Mouse (Mus musculus) cerebellum, adult 11-12 months (tissue): ENCODE results near the gene Mepce.
A peak's percentile ranks its signal among the peaks of the same experiment; 100 is the strongest.
"Not testable (repeated sequence)": the region's sequence is repeated elsewhere in the genome, so short reads cannot be mapped to it uniquely, and the experiment has no call there.

Source experiments
- DNase-seq: peaks from one replicate; pipeline ENCODE4 v3.0.0; 2022

Mepce gene

DNA sequence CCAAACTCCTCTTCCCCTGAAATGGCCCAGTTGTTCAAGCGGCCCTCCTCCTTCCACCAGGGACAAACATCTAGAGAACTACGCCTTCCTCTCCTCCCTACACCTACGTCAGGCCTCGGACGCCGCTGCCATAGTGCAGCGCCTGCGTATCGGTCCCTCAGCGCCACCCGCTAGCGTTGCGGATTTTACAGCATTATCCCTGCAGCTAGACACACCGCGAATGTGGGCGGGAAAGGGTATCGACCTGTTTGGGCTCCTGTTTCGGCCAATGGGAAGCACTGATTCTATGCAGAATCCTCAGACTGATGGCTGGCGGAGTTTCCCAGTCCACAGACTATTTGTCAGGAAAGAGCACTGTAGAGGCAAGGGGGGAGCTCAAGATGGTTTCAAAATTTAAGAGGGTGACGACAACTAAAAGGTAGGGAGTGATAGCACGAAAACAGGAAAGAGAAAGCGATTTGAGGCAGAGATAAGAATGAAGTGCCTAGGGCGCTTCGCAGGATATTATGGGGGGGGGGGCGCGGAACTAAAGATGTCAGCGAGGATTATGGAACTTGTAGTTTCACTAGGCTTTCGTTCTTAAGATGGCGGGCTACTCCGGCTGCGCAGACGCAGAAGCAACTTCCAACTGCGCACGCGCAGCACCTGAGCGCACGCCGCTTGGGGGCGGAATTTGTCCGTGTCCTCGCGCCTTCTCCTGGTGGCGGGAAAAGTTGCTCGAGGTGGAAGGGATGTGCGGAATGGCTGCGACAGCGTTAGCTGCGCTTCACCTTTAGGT, at the start of gene Mepce, which contains the start of gene Zcwpw1:
TSS of gene Mepce (minus strand) at position 505 of the 778 bp plus-strand sequence.
TSS of gene Zcwpw1 (plus strand) at position 648 of the 778 bp plus-strand sequence.
- DNase-seq: peak; percentile 97

DNA sequence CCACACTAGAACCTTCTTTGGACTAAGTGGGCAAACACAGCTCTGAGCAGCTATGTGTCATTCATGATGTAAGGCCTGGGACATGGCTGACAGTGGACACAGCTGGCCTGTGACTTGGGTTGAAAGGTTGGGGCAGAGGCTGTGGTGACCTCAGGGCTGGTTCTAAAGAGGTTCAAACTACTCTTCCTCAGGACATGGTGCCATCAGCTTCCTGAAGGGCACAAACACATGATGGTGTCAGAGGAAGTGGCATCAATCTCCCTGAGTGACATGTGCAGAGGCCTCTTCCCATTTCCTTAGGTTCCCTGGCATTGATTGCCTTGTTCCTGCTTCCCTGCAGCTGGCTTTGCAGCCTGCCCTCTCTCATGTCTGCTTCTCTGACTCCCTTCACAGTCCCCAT, 49.7 kb upstream of the Mepce start:
- not testable (repeated sequence) for DNase-seq

DNA sequence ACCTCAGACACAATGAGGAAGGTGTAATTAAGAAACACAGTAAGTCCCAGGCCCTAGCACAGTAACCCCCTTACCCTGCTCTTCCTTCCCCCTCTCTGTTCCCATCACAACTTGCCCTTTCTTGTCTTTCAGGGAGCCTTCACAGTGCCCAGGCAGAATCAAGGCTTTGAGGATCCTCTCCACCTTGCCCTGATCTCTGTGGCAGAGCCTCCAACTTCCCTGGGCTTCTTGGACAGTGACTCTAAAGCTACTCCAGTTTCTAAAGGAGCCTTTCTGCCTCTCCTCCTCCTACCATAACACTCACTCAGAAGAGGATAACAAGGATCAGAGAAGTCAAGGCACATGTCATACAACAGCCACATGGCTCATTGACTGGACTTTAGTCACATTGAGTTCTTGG, 49.2 kb upstream of the Mepce start:
- DNase-seq: no peak

DNA sequence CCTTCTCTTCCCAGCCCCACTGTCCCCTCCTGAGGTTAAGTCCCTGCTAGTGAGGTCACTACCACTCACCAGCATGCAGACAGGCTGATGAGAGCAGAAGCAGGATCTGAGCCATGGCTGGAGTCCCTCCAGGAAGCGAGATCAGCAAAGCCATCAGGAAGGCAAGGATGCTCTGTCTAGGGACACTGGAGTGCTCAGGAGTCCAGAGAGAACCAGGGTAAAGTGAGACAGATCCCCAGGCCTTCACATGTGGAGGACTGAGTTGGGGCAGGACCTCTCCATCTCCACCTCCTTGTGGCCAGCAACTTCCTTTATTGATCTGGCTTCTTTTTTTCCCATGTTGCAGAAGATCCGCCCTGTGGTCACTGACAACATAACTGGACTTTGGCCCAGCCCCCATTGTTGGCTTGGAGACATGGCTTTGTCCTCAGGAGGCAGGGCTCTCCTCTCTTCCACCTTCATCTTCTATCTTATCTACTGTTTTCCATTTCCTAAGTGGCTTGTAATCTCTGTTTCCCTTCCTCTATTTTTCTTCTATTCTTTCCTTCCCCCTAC, 48.6 kb upstream of the Mepce start, which contains the start of gene Pilra:
TSS of gene Pilra (minus strand) at position 316 of the 555 bp plus-strand sequence.
- not testable (repeated sequence) for DNase-seq

DNA sequence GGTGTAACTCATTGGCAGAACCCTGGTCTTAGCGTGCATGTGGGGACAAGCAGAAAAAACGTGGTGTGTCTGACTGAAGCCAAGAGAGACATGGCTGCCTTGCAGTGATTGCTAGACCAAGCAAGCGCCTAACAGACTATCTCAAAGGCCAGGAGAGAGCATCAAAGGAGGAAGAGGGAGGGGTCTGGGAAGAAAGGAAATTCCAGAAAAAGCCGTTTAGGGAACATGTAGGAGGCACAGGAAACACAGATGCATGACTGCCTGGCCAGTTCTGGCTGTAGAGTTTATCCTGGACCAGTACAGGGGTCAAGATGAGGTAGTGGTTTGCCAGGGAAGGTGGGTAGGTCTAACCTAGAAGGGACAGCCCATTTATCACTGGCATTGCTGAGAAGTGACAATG, 46.0 kb upstream of the Mepce start:
- no peak for DNase-seq

DNA sequence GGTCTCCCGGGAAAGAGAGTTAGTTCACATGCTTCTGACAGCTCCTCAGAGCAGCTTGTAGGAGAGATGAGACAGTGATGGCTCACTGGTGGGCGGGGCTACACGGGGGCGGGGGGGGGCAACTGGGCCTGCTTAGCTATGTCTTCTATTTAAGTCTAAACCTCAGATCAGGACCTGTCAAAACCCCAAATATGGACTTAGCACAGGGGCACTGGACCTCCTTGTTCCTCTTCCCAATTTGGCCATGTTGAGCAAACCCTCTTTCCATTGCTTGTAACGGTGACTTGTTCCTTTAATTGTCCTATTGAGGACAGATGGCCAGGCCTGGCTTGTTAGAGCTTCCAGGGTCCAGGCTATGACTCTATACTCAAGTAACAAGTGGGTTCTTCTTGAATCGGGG, 44.1 kb upstream of the Mepce start:
- no peak for DNase-seq

DNA sequence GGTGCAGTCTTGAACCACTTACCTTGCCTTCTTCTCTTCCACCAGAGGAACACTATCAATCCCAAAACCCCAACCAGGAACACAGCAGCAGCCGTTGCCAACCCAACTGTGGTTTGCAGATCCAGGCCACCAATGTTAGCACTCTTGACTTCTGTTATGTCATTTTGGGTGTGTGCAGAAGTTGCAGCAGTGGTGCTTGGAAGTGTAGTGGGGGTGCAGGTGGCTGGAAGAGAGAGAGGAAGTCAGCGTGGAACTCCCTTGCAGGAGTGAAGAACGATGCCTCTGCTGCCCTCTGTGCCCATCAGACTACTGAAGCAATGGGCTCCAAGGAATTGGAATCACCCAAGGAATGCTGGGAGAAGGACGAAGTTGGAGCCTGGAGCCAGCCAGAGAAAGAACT, 43.7 kb upstream of the Mepce start:
- no peak for DNase-seq

DNA sequence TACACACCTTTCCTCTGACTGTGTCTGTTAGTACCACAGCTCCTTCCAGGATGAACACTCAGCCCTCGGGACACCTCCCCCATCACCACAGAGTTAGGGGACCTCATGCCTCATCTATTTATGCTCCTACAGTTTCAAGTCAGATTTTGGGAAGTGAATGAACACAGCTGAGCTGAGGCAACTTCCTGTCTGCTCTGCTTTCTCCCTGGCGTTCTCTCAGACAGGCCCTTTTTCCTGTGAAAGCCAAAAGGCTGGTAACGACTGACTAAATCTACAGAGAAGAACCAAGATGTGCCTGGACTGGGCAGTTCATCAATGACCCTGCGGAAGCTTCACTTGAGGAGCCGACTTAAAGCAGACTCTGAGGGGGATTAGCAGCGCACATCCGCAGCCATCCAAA, 42.8 kb upstream of the Mepce start:
- no peak for DNase-seq

DNA sequence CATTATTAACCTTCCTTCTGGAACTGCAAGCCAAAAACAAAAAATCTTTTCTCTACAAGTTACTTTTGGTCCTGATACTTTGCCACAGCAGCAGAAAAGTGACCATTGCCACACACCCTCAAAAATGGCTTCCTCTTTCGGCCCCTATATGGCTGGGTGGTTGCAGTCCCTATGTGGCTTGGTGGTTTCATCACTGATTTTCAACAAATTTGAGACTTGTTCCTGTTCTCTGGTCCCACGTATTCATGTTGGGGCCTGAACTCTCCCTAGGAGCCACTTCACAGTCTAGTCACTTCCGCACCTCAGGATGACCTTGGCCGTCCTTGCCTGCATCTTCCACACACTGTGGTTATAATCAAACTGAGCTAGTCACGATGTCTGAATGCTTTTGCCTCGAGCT, 41.2 kb upstream of the Mepce start:
- no peak for DNase-seq

DNA sequence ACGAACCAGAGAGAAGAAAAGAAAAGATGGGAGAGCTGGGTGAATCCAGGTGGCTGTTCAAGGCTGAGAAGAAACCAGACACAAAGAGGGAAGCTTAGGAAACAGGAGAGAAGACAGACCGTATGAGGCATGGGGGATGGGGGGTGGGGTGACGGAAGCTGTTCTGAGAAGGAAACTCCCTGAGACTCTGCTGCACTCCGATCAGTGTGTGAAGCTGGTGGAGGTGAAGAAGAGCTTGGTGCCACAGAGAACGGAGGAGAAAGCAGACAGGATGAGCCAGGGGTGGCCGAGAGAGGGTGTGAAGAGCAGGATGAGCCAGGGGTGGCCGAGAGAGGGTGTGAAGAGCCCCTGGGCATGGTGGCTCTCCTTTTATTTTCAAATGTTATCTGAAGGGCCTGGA, 39.0 kb upstream of the Mepce start:
- no peak for DNase-seq

DNA sequence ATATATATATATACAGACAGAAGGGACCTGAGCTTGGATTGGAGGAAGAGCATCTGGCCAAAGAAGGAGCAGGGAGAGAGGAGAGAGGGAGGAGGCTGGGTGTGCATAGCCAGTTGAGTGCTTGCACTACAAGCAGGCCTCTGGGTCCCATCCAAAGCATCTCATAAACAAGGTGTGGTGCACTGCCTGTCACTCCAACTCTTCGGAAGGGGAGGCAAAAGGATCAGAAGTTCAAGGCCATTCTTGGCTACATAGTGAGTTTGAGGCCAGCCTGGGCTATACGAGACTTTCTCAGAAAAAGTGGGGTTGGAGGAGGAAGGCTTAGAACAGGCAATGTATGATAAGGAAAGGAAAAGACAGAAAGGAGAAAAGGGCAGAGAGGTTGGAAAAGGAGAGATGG, 38.5 kb upstream of the Mepce start:
- no peak for DNase-seq

DNA sequence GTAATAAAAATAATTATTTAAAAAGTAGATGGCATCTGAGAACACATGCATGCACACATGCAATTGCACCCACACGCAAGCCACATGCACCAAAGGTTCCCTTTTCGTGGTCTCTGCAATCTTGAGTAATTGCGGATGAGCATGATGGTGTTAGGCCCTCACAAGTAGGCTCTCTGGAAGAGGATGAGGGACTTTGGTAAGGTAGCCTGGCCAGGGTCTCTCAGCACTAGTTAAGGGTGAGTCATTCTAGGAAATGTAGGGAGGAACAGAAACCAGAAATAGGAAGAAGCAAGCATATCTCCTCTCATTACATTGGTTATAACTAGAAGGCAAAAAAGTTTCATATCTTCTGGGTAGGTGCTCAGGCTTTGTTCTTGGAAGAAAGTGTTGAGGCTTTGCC, 37.6 kb upstream of the Mepce start:
- DNase-seq: no peak

DNA sequence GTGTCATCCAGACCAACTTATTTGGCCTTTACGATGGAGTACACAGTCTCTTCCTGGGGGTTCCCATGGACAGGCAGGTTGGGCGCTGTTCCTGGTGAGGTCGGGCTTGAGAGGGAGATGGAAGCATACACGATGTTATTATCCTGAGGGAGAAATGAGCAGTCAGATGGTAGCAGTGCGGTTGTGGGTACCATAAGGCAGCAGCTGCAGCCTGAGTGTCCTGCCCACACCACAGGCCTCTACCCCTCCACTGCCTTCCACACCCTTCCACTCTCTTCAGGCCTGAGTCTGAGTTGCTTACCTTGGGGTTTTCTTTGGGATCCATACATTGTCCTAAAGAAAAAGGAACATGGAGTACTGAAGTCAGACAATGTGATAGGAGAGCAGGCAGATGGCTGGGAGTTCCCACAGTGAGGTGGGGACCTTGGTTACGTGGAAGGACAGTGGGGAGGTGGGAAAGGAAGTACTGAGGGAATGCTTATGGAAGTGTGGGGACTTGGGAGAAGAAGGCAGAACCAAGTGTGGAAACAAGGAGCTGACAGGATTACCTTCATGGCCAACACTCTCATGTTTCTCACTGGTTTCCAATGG, 36.1 kb upstream of the Mepce start:
- no peak for DNase-seq

DNA sequence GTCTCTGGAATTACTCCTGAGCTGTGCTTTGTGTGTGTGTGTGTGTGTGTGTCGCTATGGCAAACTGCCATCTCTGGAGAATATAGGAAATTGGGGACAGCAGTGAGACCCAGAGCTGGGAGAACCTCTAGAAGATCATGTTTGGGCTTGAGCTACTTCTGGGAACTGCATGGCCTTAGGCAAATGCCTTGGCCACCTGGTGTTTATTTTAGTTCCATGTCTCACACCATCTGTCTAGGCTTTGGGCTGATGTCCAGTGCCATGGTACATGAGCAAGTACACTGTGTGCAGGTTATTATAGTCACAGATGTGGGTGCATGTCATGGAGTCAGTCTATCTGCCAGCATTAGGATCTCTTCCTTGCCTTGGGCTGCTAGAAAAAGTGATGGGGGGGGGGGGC, 35.1 kb upstream of the Mepce start:
- DNase-seq: peak; percentile 22

DNA sequence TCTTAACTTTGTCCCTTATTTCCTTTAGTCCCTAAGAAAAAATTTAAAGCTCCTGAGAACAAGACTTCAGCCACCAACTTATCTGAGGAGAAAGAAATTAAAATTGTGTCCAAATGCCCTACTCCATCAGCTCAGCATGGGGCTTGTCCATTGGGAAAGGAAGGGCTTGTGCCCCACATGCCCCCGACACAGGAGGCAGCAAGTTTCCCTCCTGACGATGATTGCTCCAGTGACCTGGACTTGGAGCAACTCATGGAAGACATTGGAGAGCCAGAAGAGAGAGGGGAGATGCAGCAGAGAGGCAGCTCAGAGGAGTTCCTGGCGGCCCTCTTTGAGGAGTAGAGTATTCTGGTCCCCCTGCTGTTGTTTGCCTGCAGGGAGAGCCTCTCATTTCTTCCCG, 34.7 kb upstream of the Mepce start:
- DNase-seq: no peak

DNA sequence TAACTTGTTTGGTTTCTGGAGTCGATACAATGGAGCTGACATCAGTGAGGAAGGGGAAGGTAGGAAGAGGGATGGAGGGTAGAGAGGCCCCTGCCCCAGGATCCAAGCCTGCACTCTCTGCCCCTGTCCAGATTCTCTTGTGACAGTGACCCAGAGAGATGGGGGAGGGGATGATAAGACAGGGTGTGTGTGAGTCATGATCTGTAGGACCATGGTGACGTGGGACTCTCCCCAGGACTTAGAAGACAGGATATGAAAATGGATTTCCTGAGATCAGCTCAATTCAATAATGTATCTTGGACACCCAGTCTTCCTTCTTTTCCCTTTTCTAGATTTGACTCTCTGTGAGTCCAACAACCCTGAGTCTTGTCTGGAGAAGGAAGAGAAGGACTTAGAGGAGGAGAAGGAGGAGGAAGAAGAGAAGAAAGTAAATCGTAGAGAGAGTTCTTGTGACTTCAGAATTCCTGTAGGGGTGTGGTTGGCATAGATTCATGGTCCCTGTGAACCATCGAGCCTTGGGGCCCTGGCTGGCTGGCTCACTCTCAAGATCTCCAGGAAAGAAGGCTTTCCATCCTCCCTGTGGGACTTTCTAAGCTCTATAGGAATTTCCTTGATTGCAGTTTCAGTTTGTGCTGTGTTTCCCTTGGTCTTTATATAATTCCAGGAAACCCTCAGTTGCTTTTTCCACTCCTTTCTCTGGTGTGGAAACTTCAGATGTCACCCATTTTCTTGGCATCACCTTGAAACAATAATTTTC, 30.2 kb upstream of the Mepce start:
- no peak for DNase-seq

DNA sequence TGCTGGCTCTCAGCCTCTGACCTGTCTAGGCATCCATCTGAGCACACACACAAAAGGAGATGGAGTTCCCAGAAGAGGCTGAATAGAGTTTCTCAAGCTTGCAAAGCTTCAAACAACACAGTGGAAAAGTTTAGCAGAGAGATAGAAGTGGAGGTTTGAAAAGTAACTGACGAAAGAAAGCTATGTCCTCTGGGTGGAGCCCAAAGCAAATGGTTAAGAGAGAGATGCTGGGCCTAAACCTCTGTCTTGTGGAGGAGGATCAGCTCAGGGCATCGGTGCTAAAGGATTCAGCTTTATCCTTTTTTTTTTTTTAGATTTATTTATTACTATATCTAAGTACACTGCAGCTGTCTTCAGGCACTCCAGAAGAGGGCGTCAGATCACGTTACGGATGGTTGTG, 20.9 kb upstream of the Mepce start:
- DNase-seq: no peak

DNA sequence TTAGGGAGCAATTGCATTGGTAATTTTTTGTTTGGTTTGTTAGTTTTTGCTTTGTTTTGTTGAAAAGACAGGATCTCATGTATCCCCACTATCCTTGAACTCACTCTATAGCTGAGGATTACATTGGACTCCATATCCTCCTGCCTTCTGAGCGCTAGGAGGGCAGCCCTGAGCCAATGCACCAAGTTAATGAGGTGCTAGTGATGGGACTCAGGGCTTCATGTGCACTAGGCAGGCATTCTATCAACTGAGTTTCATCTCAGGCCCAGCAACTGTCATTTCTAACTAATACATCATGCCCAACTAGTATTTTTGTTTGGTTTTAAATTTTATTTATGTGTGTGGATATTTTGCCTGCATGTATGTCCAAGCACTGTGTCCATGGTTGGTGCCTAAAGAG, 18.7 kb upstream of the Mepce start:
- DNase-seq: no peak

DNA sequence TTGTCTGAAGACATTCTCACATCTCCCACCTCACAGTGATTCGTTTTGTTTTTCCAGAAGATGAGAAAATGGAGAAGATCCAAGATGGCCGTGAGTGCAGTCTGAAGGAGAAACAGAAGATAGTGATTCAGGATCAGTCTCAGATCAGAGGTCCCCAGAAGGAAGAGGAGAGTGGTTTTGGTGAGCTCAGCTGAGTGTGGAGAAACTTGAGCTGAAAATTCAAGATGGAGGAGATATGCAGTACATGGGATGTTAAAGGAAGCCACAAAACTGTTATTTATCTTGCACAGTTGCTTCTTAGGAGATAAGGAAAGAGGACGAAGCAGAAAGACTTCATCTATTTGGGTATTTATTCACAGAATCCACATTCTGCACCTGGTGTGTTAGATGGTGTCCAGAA, 13.5 kb upstream of the Mepce start:
- DNase-seq: no peak

DNA sequence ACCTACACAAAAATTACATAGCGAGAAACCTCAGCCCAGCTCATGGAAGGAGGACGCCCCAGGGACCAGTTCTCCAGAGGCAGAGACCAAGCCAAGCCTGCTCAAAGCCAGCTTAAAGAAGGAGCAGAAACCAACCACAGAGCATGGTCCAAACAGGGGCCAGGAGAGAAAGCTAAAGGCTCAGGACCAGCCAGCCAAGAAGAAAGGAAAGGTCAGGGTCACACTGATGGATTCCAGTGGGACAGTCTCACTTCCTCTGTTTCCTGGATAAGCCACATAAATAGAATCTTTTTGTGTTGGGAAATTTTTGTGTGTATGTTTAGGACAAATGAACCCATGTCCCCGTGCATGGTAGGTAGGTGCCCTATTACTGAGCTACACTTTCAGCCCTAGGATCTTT, 9.2 kb upstream of the Mepce start:
- DNase-seq: no peak

DNA sequence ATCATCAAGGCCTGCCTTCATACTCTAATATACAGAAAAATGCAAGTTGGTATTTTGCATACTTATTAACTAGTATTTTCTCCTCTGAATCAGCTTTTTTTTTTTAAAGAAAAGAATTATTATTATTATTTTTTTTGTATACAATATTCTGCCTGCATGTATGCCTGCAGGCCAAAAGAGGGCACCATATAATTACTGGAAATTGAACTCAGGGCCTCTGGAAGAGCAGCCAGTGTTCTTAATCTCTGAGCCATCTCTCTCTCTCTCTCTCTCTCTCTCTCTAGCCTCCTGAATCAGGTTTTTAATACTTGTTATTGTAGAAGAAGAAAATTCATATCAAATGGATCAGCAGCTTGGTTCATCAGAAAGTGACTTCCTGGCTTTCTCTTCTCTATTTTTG, 4.1 kb upstream of the Mepce start:
- no peak for DNase-seq

DNA sequence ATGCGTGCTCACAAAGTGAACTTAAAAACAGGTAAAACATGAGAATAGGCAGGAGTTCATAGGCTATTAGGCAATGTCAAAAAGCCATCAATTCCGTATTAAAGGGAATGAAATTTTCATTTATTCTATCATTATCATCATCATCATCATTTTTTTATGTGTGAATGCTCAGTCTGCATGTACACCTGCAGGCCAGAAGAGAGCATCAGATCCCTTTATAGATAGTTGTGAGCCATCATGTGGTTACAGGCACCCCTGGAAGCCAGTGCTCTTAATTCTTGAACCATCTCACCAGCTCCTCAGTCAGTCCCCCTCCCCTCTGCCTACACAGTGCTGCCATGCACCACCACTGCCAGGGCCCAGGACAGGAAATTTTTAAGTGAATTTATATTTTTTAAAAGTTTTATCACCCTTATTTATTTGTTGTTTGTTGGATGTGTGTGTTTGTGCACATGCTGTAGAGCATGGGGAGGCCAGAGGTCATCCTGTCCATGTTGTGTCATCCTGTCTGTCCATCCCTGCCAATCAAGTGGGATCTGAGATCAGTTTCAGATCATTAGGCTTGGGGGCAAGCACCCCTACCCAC, 1.6 kb upstream of the Mepce start:
- DNase-seq: peak; percentile 60

DNA sequence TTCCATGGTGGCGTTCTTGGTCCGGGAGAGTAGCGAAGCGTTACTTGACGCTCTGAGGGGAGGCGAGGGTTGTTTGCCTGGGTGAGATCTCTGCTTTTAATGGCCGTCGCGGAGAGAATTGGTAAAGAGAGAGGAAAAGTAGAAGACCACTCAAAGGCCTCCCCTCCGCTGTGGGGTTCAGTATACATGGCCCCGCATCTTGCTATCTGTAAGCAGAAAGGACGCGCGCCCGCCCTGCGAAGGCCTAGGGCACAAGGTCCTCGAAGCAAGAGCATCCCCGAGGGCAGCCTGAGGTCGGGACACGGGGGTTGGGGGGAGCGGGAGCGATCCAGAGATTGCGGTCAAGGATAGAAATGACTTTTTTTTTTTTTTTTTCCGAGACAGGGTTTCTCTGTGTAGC, 716 bp upstream of the Mepce start:
- peak; percentile 81 for DNase-seq
